Mouse (Mus musculus) spleen, adult 2 months (tissue): Measurements from ENCODE around the gene Eef1akmt2.

Experiments
- CTCF ChIP-seq: fragments of 200-500 bp; IDR thresholded peaks from 2 replicates; pipeline ENCODE4 v1.5.1; 2011; ENCODE audit warnings: mild to moderate bottlenecking, inconsistent platforms; ENCODE audit not compliant: insufficient read depth, insufficient read length, insufficient replicate concordance; ENCODE audit errors: extremely low read depth
- POLR2A ChIP-seq: fragments of 200-500 bp; IDR thresholded peaks from 2 replicates; pipeline ENCODE4 v1.6.1; 2011; ENCODE audit warnings: low read depth, low read length, inconsistent platforms

DNA sequence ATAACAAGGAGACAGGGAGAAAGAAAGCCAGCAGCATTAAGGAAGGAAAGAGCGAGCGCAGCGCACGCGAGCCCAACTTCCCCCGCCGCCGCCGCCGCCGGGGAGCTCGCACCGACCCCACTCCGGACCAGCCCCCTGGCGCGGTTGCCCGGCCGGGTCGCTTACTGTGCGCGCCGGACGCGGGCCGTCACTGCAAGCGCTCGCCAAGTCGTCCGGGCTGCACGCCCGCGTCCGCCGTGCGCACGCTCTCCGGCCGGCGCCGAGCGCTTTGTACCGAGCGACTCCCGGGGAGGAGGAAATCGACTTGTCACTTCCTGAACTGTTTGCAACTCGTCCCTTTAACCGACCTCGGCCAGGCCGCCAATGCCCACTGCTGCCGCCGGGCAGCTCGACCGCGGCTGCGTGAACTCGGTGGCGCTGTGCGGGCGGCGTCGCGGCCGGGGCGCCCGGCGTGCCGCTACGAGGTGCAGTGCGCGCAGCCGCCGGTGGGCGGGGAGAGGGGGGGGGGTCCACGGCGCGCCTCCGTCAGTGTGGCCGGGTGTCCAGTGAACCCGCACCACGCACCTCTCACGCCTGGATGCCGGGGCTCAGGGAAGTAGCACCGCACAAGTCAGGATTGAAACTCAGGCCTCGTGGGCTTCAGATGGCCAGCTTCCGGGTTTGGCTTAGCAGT lies 38.9 kb downstream of the Eef1akmt2 start, which contains the start of gene Fam53b:
- TF ChIP-seq POLR2A (no peak), CTCF (peak; percentile 11; the same call in 1 of the 2 replicates)
